Mouse (Mus musculus): ENCODE measurements at regions not wholly inside any gene's neighbourhood (a gene's known extent, or its start where the extent isn't known, plus 50 kb on each side); places are given as distances from the start of the nearest gene placed in this dataset.
"Not testable (repeated sequence)": the region's sequence is repeated elsewhere in the genome, so short reads cannot be mapped to it uniquely, and the experiment has no call there.

DNA sequence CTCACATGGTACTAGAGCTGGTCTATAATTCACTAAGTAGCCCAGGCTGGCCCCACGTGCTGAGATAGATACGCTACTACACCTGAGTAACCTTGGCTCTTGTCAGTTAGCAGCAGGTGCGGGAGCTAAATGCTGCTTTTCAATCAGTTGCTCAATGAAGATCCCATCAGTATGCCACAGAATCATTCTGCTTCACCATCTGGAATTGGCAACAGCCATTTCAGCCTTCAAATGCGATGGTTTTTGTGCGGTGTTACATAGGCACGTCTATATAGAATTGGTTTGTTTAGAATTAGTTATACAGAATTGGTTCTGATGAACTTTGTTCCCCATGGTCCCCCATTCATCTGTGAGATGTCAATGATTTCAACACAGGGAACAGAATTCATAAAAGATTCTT is 72.8 kb downstream of the Dynlt1b start:
- not testable (repeated sequence) for TF ChIP-seq CTCF (IDR thresholded peaks at IDR 0.05; ENCODE audit: borderline replicate concordance, extremely low read depth, insufficient read depth, insufficient read length); POLR2A (IDR thresholded peaks at IDR 0.05; ENCODE audit: borderline replicate concordance, extremely low read depth, insufficient read depth, insufficient read length, poor library complexity, severe bottlenecking)
